In the genomic region with DNA sequence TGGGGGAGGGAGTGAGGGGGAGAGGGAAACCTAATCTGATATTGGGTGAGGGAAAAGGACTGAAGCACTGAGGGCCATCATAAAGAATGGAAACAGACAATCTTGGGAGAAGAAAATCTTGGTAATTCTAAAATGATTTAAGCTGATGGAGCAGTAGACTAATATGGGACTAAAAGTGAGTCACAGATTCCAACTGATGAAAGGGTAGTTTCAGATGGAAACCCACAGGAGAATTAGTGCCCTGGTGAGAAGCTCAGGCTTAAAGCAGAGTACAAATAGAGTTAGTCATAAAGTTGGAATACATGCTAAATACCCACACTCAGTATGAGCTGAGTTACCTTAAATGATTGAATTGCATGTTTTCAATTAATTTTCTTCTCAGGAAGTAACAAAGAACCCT, we compare ENCODE assay signal across 21 mouse cellular contexts.
DNase-seq lines count a peak whose midpoint lies in the region; TF ChIP-seq lines count a peak whose summit lies in the region.
"Had no signal": no experiment of that assay in that cellular context is flagged by ENCODE, and none has a peak within 500 bp of the region (broad histone marks: within the 10 kb centered on the region; RNA-seq: fewer than 3 reads in every experiment).

No protein-coding gene starts in this region.

- TF ChIP-seq RAD21 in CH12.LX (IDR thresholded peaks at IDR 0.05; ENCODE audit: low read depth, low read length) = no peak

- H3K27ac ChIP-seq in CH12.LX (ENCODE audit: insufficient read depth, low read depth) = no peak overlapping the region
- H3K27ac ChIP-seq: embryonic facial prominence, embryonic 13.5 days; embryonic facial prominence, embryonic 15.5 days; forebrain, embryonic 13.5 days; forebrain, embryonic 15.5 days had no signal

- in situ Hi-C loops in CH12.LX (cut with MboI; ENCODE audit: low pct_ligation_motif_present, low pct_unique_long_range_greater_than_20kb, low sequenced_read_pairs) = no loop called here

- H3K9me3 ChIP-seq in CH12.LX (replicated peaks; ENCODE audit: low read length) = no peaks in the 10 kb centered on the region
- H3K9me3 ChIP-seq: embryonic facial prominence, embryonic 13.5 days; embryonic facial prominence, embryonic 15.5 days; forebrain, embryonic 13.5 days; forebrain, embryonic 15.5 days had no signal

- no peak overlapping the region for H3K4me3 ChIP-seq in CH12.LX (replicated peaks in 1 of 3; ENCODE audit: low read depth in 2 of 3, low read length in 2 of 3, poor library complexity in 1 of 3)
- H3K4me3 ChIP-seq: embryonic facial prominence, embryonic 13.5 days; embryonic facial prominence, embryonic 15.5 days; erythroblast, embryonic 14.5 days; forebrain, embryonic 13.5 days; forebrain, embryonic 15.5 days had no signal

- H3K9ac ChIP-seq in CH12.LX (ENCODE audit: insufficient read depth, low read depth) = no peak overlapping the region
- H3K9ac ChIP-seq: embryonic facial prominence, embryonic 13.5 days; embryonic facial prominence, embryonic 15.5 days; forebrain, embryonic 13.5 days; forebrain, embryonic 15.5 days; forebrain, postnatal 0 days had no signal

- DNase-seq in CH12.LX (ENCODE audit: extremely low read depth) (peak; percentile 50), NIH3T3 (ENCODE audit: low read depth) (peak; percentile 49)
- DNase-seq in thymus, postnatal 10 days (ENCODE audit: low spot score in 2 of 2) = no peak
- no peak for DNase-seq in cerebellum, adult 18-20 months
- DNase-seq in right cerebral cortex, postnatal 4 days = no peak
- DNase-seq: adrenal gland, adult 2 months; adrenal gland, postnatal 10 days; adrenal gland, postnatal 25 days; B cell, adult 2 months; cerebellum, adult 11 months; cerebellum, adult 2 months; cerebellum, adult 9-11 months; cerebellum, postnatal 14 days; cerebellum, postnatal 36 days; embryo, embryonic 11 days; forebrain, postnatal 0 days had no signal

- peak; percentile 84 for TF ChIP-seq EP300 in CH12.LX (IDR thresholded peaks at IDR 0.05; ENCODE audit: low read length)

- no peaks in the 10 kb centered on the region for H3K79me2 ChIP-seq in CH12.LX (replicated peaks; ENCODE audit: control insufficient read depth, extremely low read depth, insufficient read depth, poor library complexity, severe bottlenecking)

- H3K36me3 ChIP-seq in CH12.LX (replicated peaks in 1 of 2; ENCODE audit: control insufficient read depth in 1 of 2, insufficient read depth in 1 of 2, low read length in 1 of 2) = no peaks in the 10 kb centered on the region
- H3K36me3 ChIP-seq: embryonic facial prominence, embryonic 13.5 days; embryonic facial prominence, embryonic 15.5 days; forebrain, embryonic 15.5 days had no signal

- no peak for TF ChIP-seq POLR2A in CH12.LX (IDR thresholded peaks at IDR 0.05; ENCODE audit: low read depth, low read length)

- no peak overlapping the region for H3K4me2 ChIP-seq in CH12.LX (ENCODE audit: insufficient read depth, low read depth, poor library complexity, severe bottlenecking)
- H3K4me2 ChIP-seq: embryonic facial prominence, embryonic 13.5 days; embryonic facial prominence, embryonic 15.5 days; forebrain, embryonic 13.5 days; forebrain, embryonic 15.5 days had no signal

- peaks cover 2 to 21% of the 10 kb centered on the region in 2 experiments; a peak in 3 of 4 replicates for H3K4me1 ChIP-seq in CH12.LX (ENCODE audit: control insufficient read depth in 1 of 2, insufficient read depth in 2 of 2)
- H3K4me1 ChIP-seq: embryonic facial prominence, embryonic 15.5 days; forebrain, embryonic 13.5 days; forebrain, embryonic 15.5 days had no signal

- dilution Hi-C loops in CH12.LX (cut with MboI; ENCODE audit: extremely low pct_ligation_motif_present, extremely low pct_unique_long_range_greater_than_20kb, low sequenced_read_pairs) = no loop called here

- no peaks in the 10 kb centered on the region for H3K27me3 ChIP-seq in CH12.LX (replicated peaks)
- H3K27me3 ChIP-seq: embryonic facial prominence, embryonic 13.5 days; embryonic facial prominence, embryonic 15.5 days; forebrain, embryonic 13.5 days; forebrain, embryonic 15.5 days had no signal

- no peak for TF ChIP-seq CTCF in CH12.LX (conservative IDR thresholded peaks at IDR 0.05 in 1 of 2, IDR thresholded peaks at IDR 0.05 in 1 of 2; ENCODE audit: low read depth in 2 of 2, low read length in 2 of 2)

TF ChIP-seq in CH12.LX, 34 proteins besides CTCF, POLR2A, EP300 and RAD21:
- no peak for TF ChIP-seq CHD1 (IDR thresholded peaks at IDR 0.05; ENCODE audit: low read depth, low read length)
- peak; percentile 77 for TF ChIP-seq JUND (conservative IDR thresholded peaks at IDR 0.05; ENCODE audit: low read depth, low read length)
- peak; percentile 59; the same call in 1 of the 2 replicates for TF ChIP-seq IRF4 (IDR thresholded peaks at IDR 0.05; ENCODE audit: low read depth, low read length)
- TF ChIP-seq ETS1 (conservative IDR thresholded peaks at IDR 0.05; ENCODE audit: low read depth, low read length) = peak; percentile 50; the same call in 1 of the 2 replicates
- no peak for TF ChIP-seq HCFC1 (IDR thresholded peaks at IDR 0.05; ENCODE audit: low read depth, low read length)

Comparison
In these comparisons a context has a peak if more than half of its experiments do, and no peak if none do; other contexts are left out.
1. DNase-seq: peak in CH12.LX (single experiment) and NIH3T3 (single experiment); none in thymus, postnatal 10 days (0 of 2), cerebellum, adult 18-20 months (0 of 2) and right cerebral cortex, postnatal 4 days (single experiment).